Mouse (Mus musculus): Measurements from ENCODE around the gene S100a4.

Gene S100a4

DNA sequence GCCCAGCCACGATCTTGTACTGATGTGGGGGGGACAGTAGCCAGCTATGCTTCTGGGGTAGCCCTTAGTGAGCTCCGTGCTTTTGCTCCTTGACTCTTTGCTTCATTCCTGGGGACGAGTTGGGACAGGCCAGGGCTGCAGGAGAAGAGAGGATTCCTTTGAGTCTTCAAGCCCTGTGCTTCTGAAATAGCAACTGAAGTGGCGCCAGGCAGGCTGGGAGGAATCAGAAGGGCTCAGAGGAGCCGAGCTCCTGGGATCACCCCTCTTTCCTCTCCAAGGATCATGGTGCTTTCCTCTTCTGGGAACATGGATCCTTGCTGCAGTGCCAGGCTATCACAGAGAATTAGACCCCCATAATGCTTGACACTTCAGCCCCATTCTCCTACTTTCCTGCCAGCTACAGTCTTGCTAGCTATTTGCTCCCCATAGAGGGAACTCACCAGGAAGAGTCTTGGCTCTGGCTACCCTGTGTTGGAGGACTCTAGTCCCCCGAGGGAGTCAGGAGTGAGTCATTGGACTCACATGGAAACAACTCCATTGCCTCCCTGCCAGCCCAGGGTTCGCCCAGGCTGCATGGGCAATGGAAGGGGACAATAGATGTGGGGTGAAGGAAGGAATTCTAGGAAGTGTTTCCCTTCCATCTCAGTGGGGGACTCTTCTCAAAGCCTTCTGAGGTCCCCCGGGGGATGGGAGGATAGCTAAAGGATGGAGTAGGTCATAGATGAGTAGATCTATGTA is 2.9 kb upstream of the S100a4 start:
- no peak for DNase-seq

GRCm38 (mm10) chr3:90601486-90602110 is 2.0 kb upstream of the S100a4 start, which contains the start of gene Gm42674:
Gm42674 (plus strand) TSS chr3:90601904.
- DNase-seq: no peak

DNA sequence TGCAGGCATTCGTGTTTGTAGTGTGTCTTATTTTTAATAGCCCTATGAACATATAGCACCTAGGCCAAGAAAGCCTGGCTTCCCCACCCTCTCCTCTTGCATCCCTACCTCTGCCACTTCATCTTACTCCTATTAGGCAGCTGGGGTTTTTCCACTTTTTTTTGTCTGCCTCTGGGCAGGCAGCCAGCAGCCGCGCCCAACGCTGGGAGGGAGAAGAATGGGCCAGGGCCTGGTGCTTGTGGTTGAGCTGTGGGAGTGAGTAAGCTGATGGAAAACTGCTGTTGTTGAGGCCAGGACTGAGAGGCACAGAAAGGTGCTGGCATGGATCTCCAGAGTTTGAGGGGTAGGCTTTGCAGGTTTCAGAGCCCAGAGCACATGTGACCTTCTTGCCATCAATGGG is 845 bp downstream of the S100a4 start:
- no peak for DNase-seq

DNA sequence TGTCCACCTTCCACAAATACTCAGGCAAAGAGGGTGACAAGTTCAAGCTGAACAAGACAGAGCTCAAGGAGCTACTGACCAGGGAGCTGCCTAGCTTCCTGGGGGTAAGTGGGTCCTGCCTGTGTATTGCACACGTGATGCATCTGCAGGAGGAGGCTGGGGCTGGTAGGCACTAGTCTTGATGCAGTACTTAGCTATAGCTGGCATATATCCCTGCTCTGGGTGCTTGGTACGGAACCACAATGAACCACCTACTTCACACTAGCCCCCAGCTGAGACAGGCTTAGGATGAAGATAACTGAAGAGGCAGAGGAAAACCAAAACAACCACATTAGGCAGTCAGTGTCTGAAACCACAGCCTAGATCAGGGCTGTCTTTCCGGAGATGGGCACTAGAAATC is 1.5 kb downstream of the S100a4 start:
- DNase-seq: no peak

- no peak for DNase-seq
Measured at GRCm38 (mm10) chr3:90605736-90606135, 2.2 kb downstream of the S100a4 start.

DNA sequence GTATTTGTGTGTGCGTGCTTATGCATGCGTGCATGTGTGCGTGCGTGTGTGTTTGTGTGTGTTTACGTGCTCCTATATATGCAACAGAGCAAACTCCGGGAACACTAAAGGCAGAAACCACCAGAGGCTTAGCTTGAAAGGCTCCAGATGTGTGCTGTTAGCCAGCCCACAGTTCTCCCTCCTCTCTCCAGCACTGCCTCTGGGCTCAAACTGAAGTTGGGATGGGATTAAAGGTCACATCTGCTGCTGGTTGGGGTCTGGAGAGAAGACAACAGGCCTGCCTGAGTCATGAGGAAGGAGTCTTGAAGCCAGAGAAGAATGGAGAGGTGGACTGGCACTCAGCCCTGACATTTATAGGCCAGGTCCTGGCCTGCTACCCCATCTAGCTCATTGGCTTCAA is 2.6 kb downstream of the S100a4 start:
- DNase-seq: no peak

GRCm38 (mm10) chr3:90607361-90607760 is 3.8 kb downstream of the S100a4 start:
- no peak for DNase-seq

- DNase-seq: no peak
Measured at GRCm38 (mm10) chr3:90608223-90608622, 4.7 kb downstream of the S100a4 start, which contains the start of gene S100a5. S100a5 (plus strand) TSS chr3:90608523.

DNA sequence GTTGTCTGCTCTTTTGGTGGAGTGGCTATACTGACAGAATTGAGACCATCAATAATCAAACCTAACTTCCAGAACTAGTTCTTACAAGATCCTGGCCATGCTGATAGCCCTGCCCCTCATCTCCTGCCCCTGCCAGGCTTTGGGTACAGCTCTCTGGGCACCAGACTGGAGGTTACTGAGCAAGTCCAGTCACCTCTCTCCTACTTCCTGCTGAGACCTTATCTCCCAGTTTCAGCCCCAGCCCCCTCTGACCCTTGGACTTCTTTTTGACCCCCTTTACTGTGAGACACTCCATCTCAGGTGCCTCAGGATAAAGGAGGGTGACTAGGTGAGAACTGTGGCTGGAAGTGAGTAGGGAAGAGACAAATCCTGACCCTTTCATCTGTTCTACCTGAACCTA is 5.5 kb downstream of the S100a4 start:
- no peak for DNase-seq

DNA sequence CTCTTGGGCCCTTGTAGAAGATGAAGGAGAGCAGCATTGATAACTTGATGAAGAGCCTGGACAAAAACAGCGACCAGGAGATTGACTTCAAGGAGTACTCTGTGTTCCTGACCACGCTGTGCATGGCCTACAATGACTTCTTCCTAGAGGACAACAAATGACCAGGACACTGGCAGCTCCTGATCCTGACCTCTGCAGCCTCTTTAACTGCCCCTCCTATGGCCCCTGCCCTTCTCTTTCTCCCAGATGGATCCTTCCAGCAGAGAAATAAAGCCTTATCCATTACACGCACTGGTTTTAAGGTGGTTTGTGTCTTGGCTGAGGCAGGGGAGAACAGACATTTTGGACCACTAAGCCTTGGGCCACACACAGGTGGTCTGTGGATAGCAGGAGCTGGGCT is 7.9 kb downstream of the S100a4 start:
- no peak for DNase-seq

- no peak for DNase-seq
Measured at GRCm38 (mm10) chr3:90612061-90612460, 8.5 kb downstream of the S100a4 start.

GRCm38 (mm10) chr3:90612728-90613291 is 9.2 kb downstream of the S100a4 start, which contains the start of gene S100a6:
S100a6 (plus strand) TSS chr3:90612882.
- DNase-seq: peak; percentile 88

DNA sequence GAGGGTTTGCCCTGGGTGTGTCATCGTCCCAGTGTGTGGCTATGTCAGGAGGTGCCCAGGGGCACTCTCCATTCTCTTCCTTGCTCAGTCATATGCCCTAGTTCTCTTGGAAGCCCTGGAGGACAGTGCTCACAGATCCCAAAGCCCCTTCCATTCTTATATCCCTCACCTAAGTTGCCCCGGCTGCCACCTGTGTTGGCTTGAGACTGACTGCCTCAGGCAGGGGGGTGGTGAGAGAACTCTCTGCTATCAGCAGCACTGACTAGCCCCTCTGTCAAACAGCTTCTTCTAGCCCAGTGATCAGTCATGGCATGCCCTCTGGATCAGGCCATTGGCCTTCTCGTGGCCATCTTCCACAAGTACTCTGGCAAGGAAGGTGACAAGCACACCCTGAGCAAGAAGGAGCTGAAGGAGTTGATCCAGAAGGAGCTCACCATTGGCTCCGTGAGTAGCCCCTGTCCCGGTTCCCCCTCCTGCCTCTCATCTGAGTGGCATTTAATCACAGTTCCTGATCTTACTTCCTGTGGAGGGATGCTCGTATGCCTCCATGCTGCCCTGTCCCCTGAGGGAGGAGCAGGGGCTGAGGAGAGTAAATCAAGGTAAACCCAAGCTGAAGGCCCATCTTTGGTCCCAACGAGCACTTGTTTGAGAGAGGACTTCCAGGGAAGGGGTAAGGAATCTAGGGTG is 10.0 kb downstream of the S100a4 start:
- no peak for DNase-seq

DNA sequence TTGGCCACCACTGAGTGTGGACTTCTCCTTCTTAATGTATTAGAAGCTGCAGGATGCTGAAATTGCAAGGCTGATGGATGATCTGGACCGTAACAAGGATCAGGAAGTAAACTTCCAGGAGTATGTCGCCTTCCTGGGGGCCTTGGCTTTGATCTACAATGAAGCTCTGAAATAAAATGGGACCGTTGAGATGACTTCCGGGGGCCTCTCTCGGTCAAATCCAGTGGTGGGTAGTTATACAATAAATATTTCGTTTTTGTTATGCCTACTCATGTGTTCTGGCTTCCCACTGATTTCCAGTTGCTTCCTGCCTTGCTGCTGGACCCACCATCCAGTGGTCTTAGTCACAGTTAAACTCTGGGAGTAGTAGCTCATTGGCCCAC is 10.6 kb downstream of the S100a4 start:
- no peak for DNase-seq

GRCm38 (mm10) chr3:90614611-90615251 is 11.2 kb downstream of the S100a4 start:
- no peak for DNase-seq

- peak; percentile 85 for DNase-seq
Measured at GRCm38 (mm10) chr3:90615415-90615814, 11.8 kb downstream of the S100a4 start.

DNA sequence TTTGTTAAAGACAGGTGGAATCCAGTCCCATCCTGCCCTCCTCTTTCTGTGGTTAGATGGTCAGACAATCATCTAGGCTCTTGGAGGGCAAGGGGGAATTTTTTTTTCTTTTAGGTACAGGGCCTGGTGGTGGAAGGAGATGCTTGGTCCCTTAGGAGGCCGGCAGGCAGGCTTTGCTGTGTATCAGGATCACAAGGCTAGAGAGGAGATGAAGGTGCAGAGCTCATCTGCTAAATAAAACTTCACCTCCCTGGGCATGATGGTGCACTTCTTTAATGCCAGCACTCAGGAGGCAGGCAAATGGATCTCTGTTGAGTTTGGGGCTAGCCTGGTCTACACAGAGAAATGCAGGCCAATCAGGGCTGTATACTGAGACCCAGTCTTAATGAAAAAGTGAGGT is 12.3 kb downstream of the S100a4 start:
- no peak for DNase-seq

- DNase-seq: no peak
Measured at GRCm38 (mm10) chr3:90617586-90617985, 14.0 kb downstream of the S100a4 start.

DNA sequence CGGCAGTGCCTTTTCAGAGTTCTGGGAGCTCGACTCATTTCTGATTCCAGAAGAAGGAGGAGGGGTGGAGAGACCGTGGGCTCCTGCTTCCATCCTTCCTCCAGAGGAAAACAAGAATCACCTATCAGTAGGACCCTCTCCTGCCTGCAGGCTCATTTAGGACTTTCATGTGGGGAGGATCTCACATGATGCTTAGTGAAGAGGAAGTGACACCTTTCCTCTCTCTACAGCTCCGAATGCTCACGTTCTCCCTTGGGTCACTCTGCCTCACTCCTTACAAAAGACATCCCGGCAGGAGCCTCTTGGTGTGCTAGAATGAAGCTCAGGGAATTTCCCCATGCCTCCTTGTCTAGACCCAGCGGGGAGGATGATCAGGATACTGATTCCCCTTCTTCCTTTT is 18.0 kb downstream of the S100a4 start:
- no peak for DNase-seq

DNA sequence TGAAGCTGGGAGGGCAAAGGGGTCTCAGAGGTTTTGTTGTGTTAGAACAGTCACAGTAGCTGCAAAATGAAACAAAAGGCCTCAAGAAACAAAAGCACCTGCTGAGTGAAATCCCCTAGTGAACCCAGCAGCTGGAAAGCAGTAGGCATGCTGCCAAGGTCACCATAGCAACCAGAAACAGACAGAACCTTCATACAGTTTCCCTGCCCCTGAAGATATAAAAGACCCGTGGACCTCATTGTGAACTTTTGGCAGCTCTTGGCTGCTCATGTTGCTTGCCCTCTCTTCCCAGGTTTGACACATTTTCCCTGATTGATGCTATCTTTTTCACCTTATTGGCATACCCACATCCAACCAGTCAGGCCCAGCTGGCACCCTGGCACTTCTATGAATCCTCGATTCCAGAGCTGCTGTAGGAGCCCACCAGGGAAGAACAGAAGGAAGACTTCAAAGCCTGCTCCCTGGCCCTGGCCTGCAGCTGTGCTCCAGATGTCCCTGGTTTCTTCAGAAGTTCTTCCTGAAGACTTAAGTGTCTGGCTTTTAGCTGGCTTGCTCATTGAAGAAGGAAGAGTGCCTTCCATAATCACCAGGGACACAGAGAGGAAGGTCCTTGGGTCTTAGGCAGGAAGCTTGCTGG is 20.0 kb downstream of the S100a4 start:
- DNase-seq: peak; percentile 58

GRCm38 (mm10) chr3:90625496-90625895 is 21.9 kb downstream of the S100a4 start:
- no peak for DNase-seq

DNA sequence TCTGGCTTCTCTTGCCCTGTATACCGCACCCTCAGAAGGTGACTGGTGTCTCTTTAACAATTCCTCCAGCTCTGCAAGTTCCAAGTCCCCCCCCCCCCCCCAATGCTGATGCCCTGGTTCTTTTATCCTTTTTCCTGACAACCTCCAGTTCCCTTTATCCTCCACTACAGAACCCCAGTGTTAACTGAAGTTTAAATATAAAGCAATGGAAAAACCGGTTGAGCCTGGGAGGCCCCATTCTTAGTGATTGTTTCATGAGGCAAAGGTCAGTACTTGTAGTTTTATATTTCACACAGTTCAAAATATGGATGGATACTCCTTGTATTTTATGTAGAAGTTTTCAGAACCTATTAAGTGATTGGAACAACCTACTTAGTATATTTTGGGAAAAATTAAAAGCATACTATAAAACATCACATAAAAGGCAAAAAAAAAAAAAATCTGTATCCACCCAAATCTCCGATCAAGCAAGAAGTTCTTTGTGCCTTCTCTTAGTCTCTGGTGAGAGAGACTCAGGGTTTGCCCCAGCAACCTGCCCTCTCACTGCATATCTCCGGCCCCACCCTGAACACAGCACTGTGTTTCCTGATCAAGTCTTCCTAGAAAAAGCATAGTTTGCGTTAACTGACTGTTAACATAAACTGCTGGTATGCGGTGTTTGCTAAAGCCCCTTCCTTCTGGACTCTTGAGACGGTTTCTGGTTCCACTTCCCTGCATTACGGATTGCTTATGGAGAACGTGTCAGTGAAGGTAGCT is 22.9 kb downstream of the S100a4 start:
- no peak for DNase-seq

Data from thymus, postnatal 4 days (tissue).